Mouse (Mus musculus): Measurements from ENCODE around the gene Cyp4a10. TPM values are rescaled to one million over a fixed set of nuclear protein-coding genes. Genes with fewer than 3 reads are reported as not detected.
"Not testable (repeated sequence)": the region's sequence is repeated elsewhere in the genome, so short reads cannot be mapped to it uniquely, and the experiment has no call there.

The Cyp4a10 gene
- total and polyA plus RNA-seq, 2 experiments = 427 to 556 TPM

DNA sequence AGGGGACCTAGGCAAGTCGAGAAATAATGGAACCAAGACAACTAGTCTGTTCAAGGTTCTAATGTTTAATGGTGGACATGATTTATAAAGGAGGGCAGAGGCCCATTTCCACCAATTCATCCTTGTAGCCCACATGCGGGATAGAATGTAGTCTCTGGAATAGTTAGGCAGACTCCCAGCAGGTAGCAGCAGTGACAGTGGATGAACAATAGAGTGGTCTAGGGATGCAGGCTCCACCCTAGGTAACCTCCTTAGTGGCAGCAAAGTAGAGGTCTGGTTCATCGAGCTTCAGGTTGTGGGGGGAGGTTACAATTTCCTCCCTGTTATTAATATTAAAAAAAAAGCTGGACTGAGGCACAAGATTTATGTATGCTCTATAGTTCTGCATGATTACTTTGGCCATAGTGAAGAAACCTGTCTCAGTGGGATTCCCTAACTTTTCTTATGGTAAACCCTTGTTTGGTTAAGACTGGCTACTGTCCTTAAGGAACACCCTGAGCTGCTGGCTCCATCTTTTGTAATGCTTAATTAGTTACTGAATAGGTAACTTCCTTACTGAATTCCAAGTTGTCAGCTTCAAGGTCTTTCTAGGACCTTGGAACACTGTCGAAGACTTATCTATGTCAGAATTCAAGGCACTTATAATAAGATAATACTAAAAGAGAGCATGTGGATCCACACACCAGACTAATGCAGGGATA lies 39.9 kb downstream of the Cyp4a10 start:
- H3K4me3 ChIP-seq (ENCODE audit: insufficient read depth, low read depth, low read length) = no peak overlapping the region
- H3K27ac ChIP-seq (replicated peaks; ENCODE audit: insufficient read depth, low read depth, low read length) = no peak overlapping the region
- peaks cover 2% of the 10 kb centered on the region; the same call in 1 of the 2 replicates for H3K4me1 ChIP-seq (ENCODE audit: control insufficient read depth, insufficient read depth, low read length)
- H3K27me3 ChIP-seq (ENCODE audit: control insufficient read depth, insufficient read depth, low read length) = no peaks in the 10 kb centered on the region
- H3K79me2 ChIP-seq (ENCODE audit: control insufficient read depth, insufficient read depth, low read length) = no peaks in the 10 kb centered on the region
- no peak for TF ChIP-seq POLR2A (IDR thresholded peaks at IDR 0.05; ENCODE audit: extremely low read depth, insufficient read depth, low read length)
- TF ChIP-seq CTCF (IDR thresholded peaks at IDR 0.05; ENCODE audit: low read depth, low read length) = no peak
- no peak overlapping the region for H3K9ac ChIP-seq (ENCODE audit: low read depth, low read length)
- WGBS = 89% methylated on average over 4 of the region's 4 CpGs
- no peak for DNase-seq (ENCODE audit: extremely low read depth, low read depth, low spot score)
- no peaks in the 10 kb centered on the region for H3K36me3 ChIP-seq (ENCODE audit: control insufficient read depth, insufficient read depth, low read length)

DNA sequence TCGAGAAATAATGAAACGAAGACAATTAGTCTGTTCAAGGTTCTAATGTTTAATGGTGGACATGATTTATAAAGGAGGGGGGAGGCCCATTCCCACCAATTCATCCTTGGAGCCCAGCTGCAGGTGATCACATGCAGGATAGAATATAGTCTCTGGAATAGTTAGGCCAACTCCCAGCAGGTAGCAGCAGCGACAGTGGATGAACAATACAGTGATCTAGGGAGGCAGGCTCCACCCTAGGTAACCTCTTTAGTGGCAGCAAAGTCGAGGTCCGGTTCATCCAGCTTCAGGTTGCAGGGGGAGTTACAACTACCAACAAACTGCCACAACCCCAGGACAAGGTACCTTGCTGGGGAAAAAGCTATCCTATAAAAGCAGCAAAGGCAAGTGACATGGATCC lies 43.2 kb downstream of the Cyp4a10 start:
- 80% methylated on average over 5 of the region's 5 CpGs for WGBS
- not testable (repeated sequence) for H3K27ac ChIP-seq (replicated peaks; ENCODE audit: insufficient read depth, low read depth, low read length); H3K79me2 ChIP-seq (ENCODE audit: control insufficient read depth, insufficient read depth, low read length); H3K27me3 ChIP-seq (ENCODE audit: control insufficient read depth, insufficient read depth, low read length); H3K9ac ChIP-seq (ENCODE audit: low read depth, low read length); H3K36me3 ChIP-seq (ENCODE audit: control insufficient read depth, insufficient read depth, low read length); H3K4me3 ChIP-seq (ENCODE audit: insufficient read depth, low read depth, low read length); H3K4me1 ChIP-seq (ENCODE audit: control insufficient read depth, insufficient read depth, low read length); DNase-seq (ENCODE audit: extremely low read depth, low read depth, low spot score)

DNA sequence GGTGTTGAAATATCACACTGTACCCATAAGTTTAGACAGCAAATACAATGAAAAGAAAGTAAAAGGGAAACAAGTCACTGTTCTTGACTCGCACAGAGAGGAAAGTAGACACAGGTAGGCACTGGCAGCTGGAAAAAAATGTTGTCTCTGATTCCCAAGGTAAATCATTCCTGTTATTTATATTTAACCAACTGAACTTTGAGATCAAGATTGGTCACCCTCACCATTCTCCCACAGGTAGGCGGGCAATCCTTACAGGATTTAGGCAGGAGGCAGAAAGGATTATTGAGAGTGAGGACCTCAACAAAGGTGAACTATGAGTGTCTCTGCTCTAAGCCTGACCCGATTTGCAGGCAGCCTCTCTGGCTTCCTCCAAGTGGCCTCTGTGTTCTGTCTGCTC lies 45.3 kb downstream of the Cyp4a10 start, which contains the start of gene Cyp4a31:
Gene Cyp4a31, plus strand, starts transcription at position 249 of the 400 bp plus-strand sequence.
- no peaks in the 10 kb centered on the region for H3K36me3 ChIP-seq (ENCODE audit: control insufficient read depth, insufficient read depth, low read length)
- H3K27ac ChIP-seq (replicated peaks; ENCODE audit: insufficient read depth, low read depth, low read length) = peak within 1 kb of the TSS; percentile 72; the same call in 1 of the 2 replicates
- WGBS = 30% methylated on average over 3 of the region's 3 CpGs
- DNase-seq (ENCODE audit: extremely low read depth, low read depth, low spot score) = peak; percentile 53
- no peak within 1 kb of the TSS for H3K4me3 ChIP-seq (ENCODE audit: insufficient read depth, low read depth, low read length)
- H3K9ac ChIP-seq (ENCODE audit: low read depth, low read length) = no peak within 1 kb of the TSS
- H3K4me1 ChIP-seq (ENCODE audit: control insufficient read depth, insufficient read depth, low read length) = peaks cover 5% of the 10 kb centered on the region
- TF ChIP-seq CTCF (IDR thresholded peaks at IDR 0.05; ENCODE audit: low read depth, low read length) (no peak), POLR2A (IDR thresholded peaks at IDR 0.05; ENCODE audit: extremely low read depth, insufficient read depth, low read length) (no peak)
- H3K27me3 ChIP-seq (ENCODE audit: control insufficient read depth, insufficient read depth, low read length) = no peaks in the 10 kb centered on the region
- no peaks in the 10 kb centered on the region for H3K79me2 ChIP-seq (ENCODE audit: control insufficient read depth, insufficient read depth, low read length)

DNA sequence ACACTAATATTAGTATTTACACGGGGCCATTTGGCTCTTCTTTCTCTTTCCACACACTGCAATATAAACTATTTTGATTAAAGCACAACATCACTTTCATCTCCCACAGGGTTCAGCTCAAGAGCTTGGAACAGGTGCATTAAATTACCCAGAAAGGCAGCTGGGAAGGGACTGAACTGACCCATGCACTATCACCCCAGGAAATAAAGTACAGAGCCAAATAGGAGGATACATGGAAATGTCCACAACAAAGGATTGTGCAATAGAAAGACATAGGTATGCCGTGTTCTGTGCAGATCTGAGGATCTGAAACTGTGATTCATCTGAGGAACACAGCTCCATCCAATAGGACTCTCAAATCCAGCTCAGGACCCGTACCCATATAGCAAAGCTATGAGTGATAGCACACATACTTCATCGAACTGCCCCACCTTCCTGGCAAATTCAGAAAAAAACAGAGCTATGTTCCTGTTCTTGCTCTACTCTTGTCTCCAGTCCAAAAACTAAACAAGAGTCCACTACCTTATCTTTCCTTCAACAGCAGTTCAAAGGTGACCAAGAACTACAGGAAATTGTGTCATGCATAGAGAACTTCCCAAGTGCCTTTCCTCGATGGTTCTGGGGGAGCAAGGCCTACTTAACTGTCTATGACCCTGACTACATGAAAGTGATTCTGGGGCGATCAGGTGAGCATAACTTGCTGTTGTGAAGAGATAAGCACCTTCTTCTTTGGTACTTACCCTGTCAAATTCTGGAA lies 46.6 kb downstream of the Cyp4a10 start:
- H3K4me1 ChIP-seq (ENCODE audit: control insufficient read depth, insufficient read depth, low read length) = not testable (repeated sequence)

DNA sequence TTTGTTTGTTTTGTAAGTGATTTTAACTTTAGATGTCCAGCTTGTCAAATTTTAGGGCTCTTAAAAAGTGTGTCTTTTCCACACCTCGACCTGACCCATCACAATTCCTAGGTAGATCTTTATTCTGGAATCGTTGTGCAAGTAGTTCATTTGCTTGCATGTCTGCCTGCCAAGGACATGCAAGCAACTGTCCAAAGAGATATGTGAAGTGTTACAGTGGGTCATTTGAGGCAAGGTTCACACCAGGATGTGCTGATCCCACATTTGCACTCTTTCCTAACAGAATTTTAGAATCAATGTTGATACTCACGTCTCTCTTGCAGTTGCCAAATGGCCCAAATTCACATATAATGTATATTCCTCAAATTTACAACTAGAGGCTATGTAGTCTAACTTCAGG lies 57.2 kb downstream of the Cyp4a10 start:
- Histone ChIP-seq H3K4me1 (ENCODE audit: control insufficient read depth, insufficient read depth, low read length) (peaks cover 4% of the 10 kb centered on the region; the same call in 1 of the 2 replicates), H3K36me3 (ENCODE audit: control insufficient read depth, insufficient read depth, low read length) (no peaks in the 10 kb centered on the region), H3K79me2 (ENCODE audit: control insufficient read depth, insufficient read depth, low read length) (no peaks in the 10 kb centered on the region), H3K27ac (replicated peaks; ENCODE audit: insufficient read depth, low read depth, low read length) (no peak overlapping the region), H3K4me3 (ENCODE audit: insufficient read depth, low read depth, low read length) (no peak overlapping the region), H3K27me3 (ENCODE audit: control insufficient read depth, insufficient read depth, low read length) (no peaks in the 10 kb centered on the region), H3K9ac (ENCODE audit: low read depth, low read length) (no peak overlapping the region)
- 22% methylated on average over 3 of the region's 3 CpGs for WGBS
- TF ChIP-seq POLR2A (IDR thresholded peaks at IDR 0.05; ENCODE audit: extremely low read depth, insufficient read depth, low read length) (no peak), CTCF (IDR thresholded peaks at IDR 0.05; ENCODE audit: low read depth, low read length) (no peak)
- peak; percentile 86 for DNase-seq (ENCODE audit: extremely low read depth, low read depth, low spot score)

More for the DNA sequence above, 46.6 kb downstream of the Cyp4a10 start:
- peak; percentile 87 for DNase-seq (ENCODE audit: extremely low read depth, low read depth, low spot score)
- not testable (repeated sequence) for H3K79me2 ChIP-seq (ENCODE audit: control insufficient read depth, insufficient read depth, low read length); H3K36me3 ChIP-seq (ENCODE audit: control insufficient read depth, insufficient read depth, low read length); H3K27me3 ChIP-seq (ENCODE audit: control insufficient read depth, insufficient read depth, low read length); H3K4me3 ChIP-seq (ENCODE audit: insufficient read depth, low read depth, low read length); H3K9ac ChIP-seq (ENCODE audit: low read depth, low read length)
- 21% methylated on average over 6 of the region's 6 CpGs for WGBS
- H3K27ac ChIP-seq (replicated peaks; ENCODE audit: insufficient read depth, low read depth, low read length) = peak overlapping the region; percentile 40

DNA sequence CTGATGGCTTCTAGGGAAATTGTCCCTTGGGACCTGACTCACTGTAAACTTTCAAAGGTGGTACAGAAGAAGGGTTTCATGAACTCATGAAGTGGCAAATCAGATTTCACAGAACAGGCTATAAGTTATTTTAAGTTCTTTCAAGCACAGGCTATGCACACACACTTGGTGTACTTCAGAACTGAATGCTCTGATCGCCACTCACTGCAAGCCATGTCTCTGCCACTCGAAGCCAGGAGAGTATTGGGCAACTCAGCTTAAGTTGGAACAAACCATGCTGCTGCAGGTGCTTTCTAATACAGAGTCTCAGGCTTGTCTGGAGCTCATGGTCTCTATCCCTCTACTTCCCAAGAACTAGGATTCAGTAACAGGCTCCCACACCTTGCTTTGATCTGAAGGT lies 57.7 kb downstream of the Cyp4a10 start:
- DNase-seq (ENCODE audit: extremely low read depth, low read depth, low spot score) = peak; percentile 78
- no peak overlapping the region for H3K27ac ChIP-seq (replicated peaks; ENCODE audit: insufficient read depth, low read depth, low read length)
- WGBS = 10% methylated on average over 2 of the region's 2 CpGs
- H3K27me3 ChIP-seq (ENCODE audit: control insufficient read depth, insufficient read depth, low read length) = no peaks in the 10 kb centered on the region
- H3K9ac ChIP-seq (ENCODE audit: low read depth, low read length) = no peak overlapping the region
- no peaks in the 10 kb centered on the region for H3K36me3 ChIP-seq (ENCODE audit: control insufficient read depth, insufficient read depth, low read length)
- peaks cover 4% of the 10 kb centered on the region; the same call in 1 of the 2 replicates for H3K4me1 ChIP-seq (ENCODE audit: control insufficient read depth, insufficient read depth, low read length)
- no peaks in the 10 kb centered on the region for H3K79me2 ChIP-seq (ENCODE audit: control insufficient read depth, insufficient read depth, low read length)
- TF ChIP-seq CTCF (IDR thresholded peaks at IDR 0.05; ENCODE audit: low read depth, low read length) (no peak), POLR2A (IDR thresholded peaks at IDR 0.05; ENCODE audit: extremely low read depth, insufficient read depth, low read length) (no peak)
- H3K4me3 ChIP-seq (ENCODE audit: insufficient read depth, low read depth, low read length) = no peak overlapping the region
